Mouse (Mus musculus) cerebellum, postnatal 25 days (tissue): Measurements from ENCODE around the gene Dot1l.
A peak's percentile ranks its signal among the peaks of the same experiment; 100 is the strongest.
"Not testable (repeated sequence)": the region's sequence is repeated elsewhere in the genome, so short reads cannot be mapped to it uniquely, and the experiment has no call there.

ENCODE experiments used
- DNase-seq, 2 experiments: peaks; one replicate each; pipeline ENCODE4 v3.0.0; 2021; ENCODE audit warnings: mixed read lengths in 2 of 2

Dot1l gene

GRCm38 (mm10) chr10:80812391-80813041 is 57.5 kb downstream of the Dot1l start:
- DNase-seq: no peak

- no peak for DNase-seq
These were observed 58.4 kb downstream of the Dot1l start, which contains the start of gene Jsrp1 for GRCm38 (mm10) chr10:80813366-80813765. Jsrp1 (minus strand) TSS chr10:80813498.

GRCm38 (mm10) chr10:80814800-80815199 is 59.8 kb downstream of the Dot1l start:
- DNase-seq: no peak

GRCm38 (mm10) chr10:80816303-80816702 is 61.3 kb downstream of the Dot1l start:
- not testable (repeated sequence) for DNase-seq

- no peak for DNase-seq
These were observed 62.2 kb downstream of the Dot1l start for GRCm38 (mm10) chr10:80817164-80817563.

GRCm38 (mm10) chr10:80817955-80818354 is 62.9 kb downstream of the Dot1l start:
- not testable (repeated sequence) for DNase-seq

GRCm38 (mm10) chr10:80818599-80819281 is 63.7 kb downstream of the Dot1l start:
- DNase-seq: no peak

GRCm38 (mm10) chr10:80819406-80819805 is 64.4 kb downstream of the Dot1l start:
- DNase-seq: no peak

- peak; percentile 31 to 63 for DNase-seq
These were observed 67.0 kb downstream of the Dot1l start for GRCm38 (mm10) chr10:80821991-80822390.

GRCm38 (mm10) chr10:80822528-80822927 is 67.5 kb downstream of the Dot1l start:
- no peak for DNase-seq

GRCm38 (mm10) chr10:80823316-80823715 is 68.3 kb downstream of the Dot1l start:
- DNase-seq: no peak

GRCm38 (mm10) chr10:80823847-80824643 is 69.0 kb downstream of the Dot1l start:
- no peak for DNase-seq

GRCm38 (mm10) chr10:80824827-80825226 is 69.8 kb downstream of the Dot1l start:
- DNase-seq: no peak

- DNase-seq: peak; percentile 98 to 99
These were observed 71.4 kb downstream of the Dot1l start, which contains the start of gene Oaz1 for GRCm38 (mm10) chr10:80826151-80827062. Oaz1 (plus strand) TSS chr10:80826656.

GRCm38 (mm10) chr10:80827063-80827869 is 72.3 kb downstream of the Dot1l start:
- peak in 1 of 2 experiments; percentile 14 for DNase-seq

- peak; percentile 37 to 43 for DNase-seq
These were observed 72.9 kb downstream of the Dot1l start for GRCm38 (mm10) chr10:80827870-80828420.

- peak in 1 of 2 experiments; percentile 20 for DNase-seq
These were observed 73.6 kb downstream of the Dot1l start for GRCm38 (mm10) chr10:80828587-80828986.

- DNase-seq: peak; percentile 21 to 25
These were observed 74.6 kb downstream of the Dot1l start for GRCm38 (mm10) chr10:80829359-80830278.

- peak; percentile 27 to 43 for DNase-seq
These were observed 76.1 kb downstream of the Dot1l start for GRCm38 (mm10) chr10:80831136-80831535.

GRCm38 (mm10) chr10:80832818-80833217 is 77.8 kb downstream of the Dot1l start:
- DNase-seq: no peak
